Mouse (Mus musculus): Measurements from ENCODE around the gene Slc35e3. TPM values are rescaled to one million over a fixed set of nuclear protein-coding genes. Genes with fewer than 3 reads are reported as not detected.
A peak's percentile ranks its signal among the peaks of the same experiment; 100 is the strongest.
"Not testable (repeated sequence)": the region's sequence is repeated elsewhere in the genome, so short reads cannot be mapped to it uniquely, and the experiment has no call there.

The Slc35e3 gene
- total RNA-seq, 2 experiments from 2014 or later: 6.3 to 6.6 TPM

GRCm38 (mm10) chr10:117724136-117724718 is 21.9 kb downstream of the Slc35e3 start:
- intact Hi-C loops (cut with DNase I): no loop called here
- DNase-seq: no peak

- intact Hi-C loops (cut with DNase I): no loop called here
- peak; percentile 50 to 54 for DNase-seq
Observed at GRCm38 (mm10) chr10:117718161-117719119, 27.7 kb downstream of the Slc35e3 start.

GRCm38 (mm10) chr10:117717583-117717982 is 28.6 kb downstream of the Slc35e3 start:
- peak; percentile 27 to 47 for DNase-seq
- intact Hi-C loops (cut with DNase I): no loop called here

GRCm38 (mm10) chr10:117716686-117717085 is 29.5 kb downstream of the Slc35e3 start:
- DNase-seq: no peak
- intact Hi-C loops (cut with DNase I): no loop called here

DNA sequence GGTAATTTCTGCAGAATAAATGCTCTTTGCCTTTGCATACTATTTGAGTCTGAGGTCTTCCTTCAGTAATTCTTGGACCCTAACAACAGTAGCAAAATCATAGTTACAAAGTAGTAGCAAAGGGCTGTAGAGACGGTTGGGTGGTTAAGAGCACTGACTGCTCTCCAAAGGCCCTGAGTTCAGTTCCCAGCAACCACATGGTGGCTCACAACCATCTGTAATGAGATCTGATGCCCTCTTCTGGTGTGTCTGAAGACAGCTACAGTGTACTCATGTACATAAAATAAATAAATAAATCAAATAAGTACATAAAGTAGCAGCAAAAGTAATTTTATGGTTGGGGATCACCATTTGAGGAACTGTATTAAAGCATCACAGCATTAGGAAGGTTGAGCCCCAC is 30.5 kb downstream of the Slc35e3 start:
- intact Hi-C loops (cut with DNase I); DNase-seq: not testable (repeated sequence)

DNA sequence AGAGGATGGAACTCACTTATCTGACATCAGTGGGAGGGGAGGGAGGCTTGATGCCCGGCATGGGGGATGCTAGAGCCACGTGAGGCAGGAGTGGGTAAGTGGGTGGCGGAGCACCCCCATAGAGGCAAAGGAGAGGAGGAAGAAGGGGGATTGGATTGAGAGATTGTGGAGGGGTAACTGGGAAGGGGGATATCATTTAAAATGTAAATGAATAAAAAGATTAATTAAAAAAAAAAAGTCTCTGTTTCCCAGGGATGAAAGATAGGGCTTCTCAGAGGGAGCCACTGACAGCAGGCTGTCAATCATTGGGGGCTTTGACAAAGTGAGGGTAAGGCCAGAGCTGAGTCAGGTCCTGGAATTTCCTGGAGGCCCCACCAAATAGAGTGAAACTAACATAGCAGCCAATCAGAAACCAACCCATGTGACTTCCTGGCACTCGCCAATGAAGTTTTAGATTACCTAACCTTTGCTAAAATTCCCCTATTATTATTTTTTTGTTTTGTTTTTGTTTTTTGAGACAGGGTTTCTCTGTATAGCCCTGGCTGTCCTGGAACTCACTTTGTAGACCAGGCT is 31.2 kb downstream of the Slc35e3 start:
- no peak for DNase-seq
- intact Hi-C loops (cut with DNase I): no loop called here

DNA sequence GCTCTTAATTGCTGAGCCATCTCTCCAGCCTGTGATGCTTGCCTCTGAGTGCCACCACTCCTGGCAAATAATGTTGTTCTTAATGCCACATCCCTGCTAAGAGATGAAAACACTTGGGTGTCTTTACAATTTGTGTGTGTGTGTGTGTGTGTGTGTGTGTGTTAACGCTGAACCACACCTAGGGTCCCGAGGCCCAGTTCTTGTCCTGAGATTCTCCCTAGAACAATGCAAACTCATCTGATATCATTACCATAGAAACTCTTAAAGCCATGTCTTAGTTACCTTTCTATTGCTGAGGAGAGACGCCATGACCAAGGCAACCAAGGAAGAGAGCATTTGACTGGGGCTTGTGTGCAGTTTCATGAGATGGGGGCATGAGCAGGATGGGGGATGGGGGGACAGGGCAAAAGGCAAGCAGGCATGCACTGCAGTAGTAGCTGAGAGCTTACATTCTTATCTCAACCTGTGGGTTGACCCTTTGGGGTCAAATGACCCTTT is 32.1 kb downstream of the Slc35e3 start:
- no peak for DNase-seq
- intact Hi-C loops (cut with DNase I): no loop called here

- DNase-seq: no peak
- intact Hi-C loops (cut with DNase I): no loop called here
Observed at GRCm38 (mm10) chr10:117713466-117713865, 32.7 kb downstream of the Slc35e3 start.

GRCm38 (mm10) chr10:117712871-117713270 is 33.3 kb downstream of the Slc35e3 start:
- intact Hi-C loops (cut with DNase I): no loop called here
- DNase-seq: no peak

- no peak for DNase-seq
- intact Hi-C loops (cut with DNase I): no loop called here
Observed at GRCm38 (mm10) chr10:117712191-117712754, 33.9 kb downstream of the Slc35e3 start.

GRCm38 (mm10) chr10:117711408-117711807 is 34.8 kb downstream of the Slc35e3 start:
- intact Hi-C loops (cut with DNase I): no loop called here
- no peak for DNase-seq

DNA sequence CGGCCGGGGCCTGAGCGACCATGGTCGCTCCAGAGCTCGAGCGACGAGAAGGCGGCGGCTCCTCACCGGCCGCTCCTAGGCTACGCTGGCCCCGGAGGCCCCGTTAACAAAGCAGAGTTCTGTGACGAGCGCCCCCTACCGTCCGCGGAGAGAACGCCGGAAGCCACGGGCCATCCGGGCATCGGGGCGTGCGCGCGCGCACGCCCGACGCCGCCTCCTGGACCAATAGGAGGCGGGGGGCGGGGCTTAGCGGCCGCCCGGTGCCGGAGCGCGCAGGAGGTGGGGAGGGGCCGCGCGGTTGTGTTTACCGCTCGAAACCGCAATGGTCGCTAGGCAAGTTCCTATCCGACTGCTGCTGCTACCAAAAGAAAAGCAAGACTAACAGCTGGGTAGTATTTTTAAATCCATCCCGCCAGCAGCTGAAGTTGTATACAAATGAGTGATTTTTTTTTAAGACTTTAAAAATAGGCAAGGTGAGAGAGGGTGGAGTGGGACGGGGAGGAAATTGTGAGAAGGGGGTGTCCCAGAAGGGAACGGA is 35.5 kb downstream of the Slc35e3 start, which contains the start of gene Mdm2:
Gene Mdm2, minus strand, starts transcription at position 155 of the 538 bp plus-strand sequence.
- DNase-seq: peak; percentile 99

DNA sequence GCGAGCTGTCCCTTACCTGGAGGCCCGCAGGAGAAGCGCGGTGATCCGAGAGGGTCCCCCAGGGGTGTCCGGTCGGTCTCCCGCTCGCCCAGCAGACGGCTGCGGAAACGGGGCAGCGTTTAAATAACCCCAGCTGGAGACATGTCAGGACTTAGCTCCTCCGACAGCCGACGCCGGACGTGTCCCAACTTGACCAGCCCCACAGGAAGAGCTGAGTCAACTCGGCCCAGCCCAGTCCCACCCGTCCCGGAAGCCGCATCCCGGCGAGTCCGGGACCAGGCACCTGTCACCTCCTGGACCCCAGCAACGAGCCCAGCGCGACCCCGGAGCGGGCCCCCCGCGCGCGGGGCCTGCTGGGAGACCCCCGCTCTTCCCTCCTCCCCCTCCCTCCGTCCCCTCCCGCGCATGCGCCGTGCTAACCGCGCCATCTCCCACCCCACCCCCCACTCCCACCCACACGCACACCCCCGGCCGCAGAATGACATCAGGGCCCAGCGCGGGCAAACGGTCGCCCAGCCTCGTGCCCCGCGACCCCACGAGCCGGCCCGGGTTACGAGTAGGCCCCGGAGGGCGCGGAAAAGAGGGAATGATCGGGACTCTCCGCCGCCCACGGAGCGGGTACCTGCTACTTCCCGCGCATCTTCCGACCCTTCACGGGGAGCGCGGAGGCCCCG is 36.1 kb downstream of the Slc35e3 start:
- intact Hi-C loops (cut with DNase I): no loop called here
- peak; percentile 82 to 87 for DNase-seq

More for the DNA sequence above, 35.5 kb downstream of the Slc35e3 start, which contains the start of gene Mdm2:
- intact Hi-C loops (cut with DNase I): no loop called here

- DNase-seq: no peak
- intact Hi-C loops (cut with DNase I): no loop called here
Observed at GRCm38 (mm10) chr10:117709326-117709830, 36.8 kb downstream of the Slc35e3 start.

DNA sequence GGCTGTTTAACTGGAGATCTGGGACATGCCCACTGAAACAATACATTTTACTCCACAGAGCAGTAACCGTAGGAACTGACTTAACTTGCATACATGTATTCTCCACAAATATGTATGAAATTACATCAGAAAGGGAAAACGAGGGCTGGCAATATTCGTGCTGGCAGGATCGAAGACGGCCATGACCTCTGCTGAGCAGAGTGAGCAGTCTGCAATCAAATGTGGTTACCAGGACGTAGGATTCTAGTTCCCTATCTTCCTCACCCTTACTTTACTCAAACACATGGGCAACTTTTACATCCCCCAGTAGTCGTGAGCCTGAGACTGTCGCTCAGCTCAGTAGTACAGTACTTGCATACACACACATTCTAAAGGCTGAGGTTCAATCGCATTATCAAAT is 37.3 kb downstream of the Slc35e3 start:
- DNase-seq: no peak
- intact Hi-C loops (cut with DNase I): no loop called here

GRCm38 (mm10) chr10:117708376-117708775 is 37.8 kb downstream of the Slc35e3 start:
- intact Hi-C loops (cut with DNase I): no loop called here
- no peak for DNase-seq

DNA sequence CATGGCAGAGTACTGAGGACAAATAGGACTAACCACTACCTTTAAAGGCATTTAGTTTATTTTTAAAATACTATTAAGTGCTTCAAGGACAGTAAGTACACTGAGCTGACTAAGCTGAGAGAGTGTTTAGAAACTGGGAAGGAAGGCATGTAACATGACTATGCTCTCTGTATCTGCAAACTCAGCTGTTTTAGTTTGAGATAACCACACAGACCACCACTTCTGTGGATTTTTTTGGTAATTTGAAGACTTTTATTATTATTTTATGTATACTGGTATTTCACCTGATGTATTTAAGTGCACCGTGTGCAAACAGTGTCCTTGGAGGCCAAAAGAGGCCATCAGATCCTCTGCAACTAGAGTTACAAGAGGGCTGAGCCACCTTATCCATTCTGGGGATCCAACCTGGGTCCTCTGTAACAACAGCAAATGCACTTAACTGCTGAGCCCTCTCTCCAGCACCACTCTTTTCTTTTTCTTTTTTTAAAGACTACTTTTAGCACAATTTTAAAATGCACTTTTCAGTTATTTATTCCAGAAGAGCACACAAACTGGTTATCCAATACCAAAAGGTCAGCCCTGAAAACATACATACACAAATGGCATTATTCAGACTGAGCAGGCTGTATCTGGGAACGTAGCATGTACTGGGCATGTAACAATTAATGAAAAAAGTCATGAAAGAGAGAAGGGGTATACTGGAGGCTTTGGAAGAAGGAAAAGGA is 38.9 kb downstream of the Slc35e3 start:
- DNase-seq: no peak
- intact Hi-C loops (cut with DNase I): no loop called here

- intact Hi-C loops (cut with DNase I): no loop called here
Observed at GRCm38 (mm10) chr10:117706440-117706839, 39.7 kb downstream of the Slc35e3 start.

DNA sequence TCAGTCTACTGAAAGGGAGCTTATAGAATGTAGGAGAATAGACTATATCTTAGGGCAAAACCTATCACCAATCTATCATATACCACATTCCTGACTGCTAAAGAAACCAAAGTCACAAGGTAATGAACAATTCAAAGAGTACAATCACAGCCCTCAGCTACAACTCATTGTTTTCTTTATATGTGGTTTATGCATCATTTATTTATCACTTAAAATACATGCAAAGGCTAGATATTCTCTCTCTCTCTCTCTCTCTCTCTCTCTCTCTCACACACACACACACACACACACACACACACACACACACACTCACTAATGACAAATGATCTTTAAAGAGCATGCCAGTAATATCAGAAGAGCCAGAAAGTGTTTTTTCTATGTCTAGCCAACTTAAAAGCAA is 40.4 kb downstream of the Slc35e3 start:
- intact Hi-C loops (cut with DNase I): no loop called here
- no peak for DNase-seq

More at GRCm38 (mm10) chr10:117706440-117706839, 39.7 kb downstream of the Slc35e3 start:
- no peak for DNase-seq
